Mouse (Mus musculus): ENCODE data around the gene Cnot6.

Cnot6 gene

GRCm38 (mm10) chr11:49713336-49714334, 1.1 kb upstream of the Cnot6 start:
- DNase-seq (ENCODE audit: low read depth, low spot score) = peak; percentile 51

GRCm38 (mm10) chr11:49711981-49712554, 455 bp downstream of the Cnot6 start:
- peak; percentile 79 for DNase-seq (ENCODE audit: low read depth, low spot score)

DNA sequence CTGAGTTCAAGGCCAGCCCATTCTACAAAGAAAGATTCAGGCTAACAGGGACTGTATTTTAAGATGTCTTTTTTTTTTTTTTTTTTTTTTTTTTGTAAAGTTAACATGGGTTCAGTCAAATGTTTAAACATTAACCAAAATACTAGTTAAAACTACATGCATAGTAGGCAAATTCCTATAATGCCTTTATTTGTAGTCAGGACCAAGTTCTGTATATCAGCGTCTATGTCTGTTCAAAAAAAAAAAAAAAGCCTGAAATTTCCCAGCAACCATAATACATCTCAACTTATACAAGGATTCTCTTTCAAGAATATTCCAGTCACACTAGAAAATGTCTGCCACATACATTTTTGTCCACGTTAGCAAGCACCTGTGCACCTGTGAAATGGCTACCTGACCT, 1.9 kb downstream of the Cnot6 start:
- DNase-seq (ENCODE audit: low read depth, low spot score) = no peak

GRCm38 (mm10) chr11:49707834-49708233, 4.7 kb downstream of the Cnot6 start:
- DNase-seq (ENCODE audit: low read depth, low spot score) = no peak

GRCm38 (mm10) chr11:49704804-49705203, 7.7 kb downstream of the Cnot6 start:
- no peak for DNase-seq (ENCODE audit: low read depth, low spot score)

DNA sequence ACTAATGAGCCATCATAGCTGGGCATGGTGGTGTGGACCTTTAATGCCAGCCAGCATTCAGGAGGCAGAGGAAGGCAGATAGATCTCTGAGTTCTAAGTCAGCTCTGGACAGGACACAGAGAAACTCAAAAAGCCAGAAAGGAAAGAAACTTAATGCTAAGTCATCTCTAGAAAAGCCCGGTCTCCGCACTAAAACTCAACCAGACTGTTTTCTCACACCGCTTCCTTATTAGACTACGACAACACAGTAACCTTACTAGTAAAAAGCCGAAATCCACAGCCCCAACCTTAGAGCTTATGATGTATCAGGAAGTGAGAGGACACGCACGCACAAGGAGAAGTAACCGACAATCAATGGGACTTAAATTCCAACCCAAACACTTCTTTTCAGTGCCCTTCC, 10.5 kb downstream of the Cnot6 start:
- no peak for DNase-seq (ENCODE audit: low read depth, low spot score)

DNA sequence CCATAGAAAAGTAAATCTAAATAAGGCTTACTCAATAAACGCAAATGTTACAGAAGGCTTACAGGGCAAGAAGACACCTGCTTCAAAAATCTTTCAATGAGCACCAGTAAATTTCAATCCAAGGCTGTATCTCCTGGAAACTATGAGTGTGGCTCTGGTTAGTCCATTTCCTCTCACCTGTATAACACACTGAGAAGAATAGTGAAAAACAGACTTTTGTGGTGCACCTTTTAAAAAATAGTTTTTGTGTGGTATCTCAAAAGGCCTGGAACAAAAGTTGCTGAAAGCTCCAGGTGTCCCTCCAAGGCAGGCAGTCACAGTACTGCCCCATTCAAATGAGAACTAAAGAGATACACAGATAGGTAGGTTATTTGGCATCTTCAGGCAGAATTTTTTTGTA, 13.4 kb downstream of the Cnot6 start:
- DNase-seq (ENCODE audit: low read depth, low spot score) = no peak

DNA sequence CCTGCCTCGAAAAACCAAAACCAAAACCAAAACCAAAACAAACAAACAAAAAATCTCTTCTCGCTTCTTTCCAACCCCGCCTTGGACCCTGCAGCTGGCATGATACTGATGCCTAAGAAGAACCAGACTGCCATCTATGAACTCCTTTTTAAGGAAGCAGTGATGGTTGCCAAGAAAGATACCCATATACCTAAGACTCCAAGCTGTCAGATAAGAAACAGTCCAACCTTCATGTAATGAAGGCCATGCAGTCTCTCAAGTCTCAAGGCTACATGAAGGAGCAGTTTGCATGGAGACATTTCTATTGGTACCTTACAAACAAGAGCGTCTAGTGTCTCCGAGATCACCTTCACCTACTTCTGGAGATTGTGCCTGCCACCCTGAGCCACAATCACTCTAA, 14.7 kb downstream of the Cnot6 start:
- DNase-seq (ENCODE audit: low read depth, low spot score) = no peak

DNA sequence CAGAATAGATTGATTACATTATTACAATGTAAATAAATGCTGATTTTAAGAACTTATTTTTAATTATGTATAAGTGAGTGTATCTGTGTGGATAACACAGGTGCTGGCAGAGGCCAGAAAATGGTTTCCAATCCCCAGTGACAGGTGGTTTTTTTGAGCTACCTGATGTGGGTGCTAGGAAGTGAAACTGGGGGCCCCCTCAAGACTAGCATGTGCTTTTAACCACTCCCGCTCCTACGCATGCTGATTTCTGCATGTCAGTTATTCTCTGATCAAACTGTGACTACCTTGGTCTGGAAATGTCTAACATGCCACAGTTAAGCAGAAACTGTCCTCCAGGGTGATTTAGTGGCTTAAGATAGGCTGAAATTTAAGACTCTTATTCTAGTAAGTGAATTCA, 16.1 kb downstream of the Cnot6 start:
- no peak for DNase-seq (ENCODE audit: low read depth, low spot score)

GRCm38 (mm10) chr11:49695695-49696094, 16.8 kb downstream of the Cnot6 start:
- no peak for DNase-seq (ENCODE audit: low read depth, low spot score)

GRCm38 (mm10) chr11:49695013-49695412, 17.5 kb downstream of the Cnot6 start:
- no peak for DNase-seq (ENCODE audit: low read depth, low spot score)

DNA sequence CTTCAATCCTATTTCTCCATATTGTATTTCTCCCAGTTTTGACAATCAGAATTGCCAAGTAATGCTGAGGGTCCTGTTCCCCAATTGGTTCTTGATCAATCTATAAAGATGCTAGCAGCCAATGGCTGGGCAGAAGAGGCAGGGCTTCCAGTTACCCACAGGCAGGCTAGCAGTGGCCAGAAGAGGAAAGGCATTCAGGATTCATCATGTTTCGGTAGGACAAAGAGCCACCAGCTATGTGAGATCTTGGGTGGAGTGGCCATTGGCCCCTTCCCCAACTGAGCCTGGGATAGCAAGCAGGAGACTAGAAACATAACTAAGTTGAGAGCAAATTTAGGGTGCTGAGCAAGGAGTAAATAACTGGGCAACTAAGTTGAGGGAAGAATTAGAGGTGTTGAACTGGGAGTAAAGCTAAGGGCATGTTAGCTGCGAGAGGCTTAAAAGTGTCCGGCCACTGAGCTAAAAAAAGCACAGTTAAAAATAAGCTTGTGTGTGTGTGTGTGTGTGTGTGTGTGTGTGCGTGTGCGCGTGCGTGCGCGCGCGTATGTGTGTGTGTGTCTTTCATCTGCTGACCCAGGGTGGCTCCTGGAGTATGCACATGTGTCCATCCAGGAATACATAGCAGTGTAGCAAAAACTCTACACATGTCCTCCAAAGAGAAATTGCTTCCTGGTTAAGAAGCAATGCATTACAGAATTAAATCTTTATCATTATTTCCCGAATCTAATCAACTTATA, 28.1 kb downstream of the Cnot6 start:
- peak; percentile 37 for DNase-seq (ENCODE audit: low read depth, low spot score)

DNA sequence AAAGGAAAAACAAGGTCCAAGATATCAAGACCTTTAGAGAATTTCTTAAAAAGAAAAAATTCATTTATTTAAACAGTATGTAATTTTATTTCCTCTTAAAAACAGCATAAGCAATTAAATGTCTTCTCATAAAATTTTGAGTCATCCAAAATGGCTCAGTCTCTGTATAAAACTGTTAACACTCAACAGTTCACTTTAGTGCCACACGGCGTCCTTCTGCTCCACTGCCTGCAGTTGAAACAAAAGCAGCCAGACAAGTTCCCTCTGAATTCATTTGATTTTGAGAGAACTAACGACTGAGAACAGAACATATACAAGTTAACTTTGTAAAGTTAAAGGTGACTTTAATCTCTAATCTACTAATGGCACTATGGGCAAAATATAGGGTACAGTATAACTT, 39.1 kb downstream of the Cnot6 start:
- DNase-seq (ENCODE audit: low read depth, low spot score) = peak; percentile 22

GRCm38 (mm10) chr11:49665462-49665861, 47.1 kb downstream of the Cnot6 start:
- DNase-seq (ENCODE audit: low read depth, low spot score) = no peak

- DNase-seq (ENCODE audit: low read depth, low spot score) = no peak
Observed at GRCm38 (mm10) chr11:49664262-49665140, 48.0 kb downstream of the Cnot6 start.

DNA sequence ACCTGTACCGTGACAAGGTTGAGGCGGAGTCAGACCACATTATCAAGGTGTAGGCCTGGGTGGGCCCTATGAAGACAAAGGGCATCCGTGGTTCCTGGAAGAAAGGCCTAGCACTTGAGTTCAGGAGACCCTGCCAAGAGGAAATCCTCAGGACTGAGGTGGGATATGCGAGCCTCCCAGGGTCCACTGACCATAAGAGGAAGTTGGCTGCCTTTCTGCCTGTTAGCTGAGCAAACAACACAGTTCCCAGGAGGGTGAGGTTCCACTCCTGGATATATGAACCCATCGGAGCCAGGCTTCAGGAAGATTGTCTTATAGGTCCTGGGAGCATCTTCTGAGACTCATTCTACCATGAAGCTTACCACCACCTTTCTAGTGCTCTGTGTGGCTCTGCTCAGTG, 49.2 kb downstream of the Cnot6 start, which contains the start of gene Scgb3a1:
TSS of gene Scgb3a1 (plus strand) at position 301 of the 400 bp plus-strand sequence.
- DNase-seq (ENCODE audit: low read depth, low spot score) = no peak

- DNase-seq (ENCODE audit: low read depth, low spot score) = peak; percentile 32
Observed at GRCm38 (mm10) chr11:49662292-49662780, 50.2 kb downstream of the Cnot6 start.

GRCm38 (mm10) chr11:49659470-49659799, 53.1 kb downstream of the Cnot6 start:
- DNase-seq (ENCODE audit: low read depth, low spot score) = no peak

- DNase-seq (ENCODE audit: low read depth, low spot score) = peak; percentile 99
Observed at GRCm38 (mm10) chr11:49658791-49659469, 53.6 kb downstream of the Cnot6 start.

DNA sequence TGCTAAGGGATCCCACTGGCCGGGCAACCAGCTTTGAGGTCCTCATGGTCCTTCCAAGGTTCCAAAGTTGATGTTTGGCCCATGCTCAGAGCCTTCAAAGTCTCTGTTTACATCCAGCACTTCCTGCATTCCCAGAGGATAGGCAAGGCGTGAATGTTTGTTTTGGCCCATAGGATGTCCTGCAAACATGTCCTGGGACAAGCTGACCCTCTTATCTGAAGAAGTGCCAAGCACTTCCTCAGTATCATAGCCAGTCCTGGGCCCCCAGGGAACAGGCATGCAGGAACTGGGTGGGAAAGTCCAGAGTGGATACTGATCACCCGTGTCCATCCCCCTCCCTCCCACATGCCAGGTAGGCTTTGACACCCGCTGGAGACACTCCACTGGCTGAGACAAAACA, 54.5 kb downstream of the Cnot6 start:
- DNase-seq (ENCODE audit: low read depth, low spot score) = no peak

- DNase-seq (ENCODE audit: low read depth, low spot score) = no peak
Observed at GRCm38 (mm10) chr11:49655501-49655900, 57.0 kb downstream of the Cnot6 start.
